Mouse (Mus musculus): ENCODE data around the gene Frmd6. TPM values are rescaled to one million over a fixed set of nuclear protein-coding genes. Genes with fewer than 3 reads are reported as not detected.

Frmd6 gene
- polyA plus RNA-seq, 1 experiment from 2014 or later = 14.4 TPM

DNA sequence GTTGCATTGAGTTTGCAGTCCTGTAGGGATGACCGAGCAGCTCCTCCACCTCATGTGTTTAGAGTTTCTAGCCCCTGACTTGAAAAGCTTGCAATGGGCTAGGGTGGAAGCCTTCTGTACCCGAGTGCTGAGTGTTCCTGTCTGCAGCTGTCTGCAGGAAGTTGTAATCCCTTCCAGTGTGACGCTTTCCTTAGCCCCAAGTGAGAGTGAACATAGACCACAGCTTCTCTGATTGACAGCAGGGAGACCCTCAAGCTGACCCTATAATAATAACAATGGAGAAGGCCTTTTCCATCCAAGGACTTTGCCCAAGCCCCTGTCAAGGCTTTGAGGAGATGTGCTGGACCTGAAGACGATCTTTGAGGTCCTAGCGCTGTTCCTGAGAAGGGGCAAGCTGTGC, 65.1 kb downstream of the Frmd6 start:
- no peak for ATAC-seq
- Histone ChIP-seq H3K27ac (no peak overlapping the region), H3K36me3 (peaks cover 11% of the 10 kb centered on the region), H3K9ac (no peak overlapping the region), H3K9me3 (no peaks in the 10 kb centered on the region), H3K4me3 (replicated peaks) (no peak overlapping the region), H3K4me2 (replicated peaks) (no peak overlapping the region), H3K4me1 (replicated peaks) (no peaks in the 10 kb centered on the region), H3K27me3 (replicated peaks) (no peaks in the 10 kb centered on the region)
- 81% methylated on average over 5 of the region's 5 CpGs for WGBS

DNA sequence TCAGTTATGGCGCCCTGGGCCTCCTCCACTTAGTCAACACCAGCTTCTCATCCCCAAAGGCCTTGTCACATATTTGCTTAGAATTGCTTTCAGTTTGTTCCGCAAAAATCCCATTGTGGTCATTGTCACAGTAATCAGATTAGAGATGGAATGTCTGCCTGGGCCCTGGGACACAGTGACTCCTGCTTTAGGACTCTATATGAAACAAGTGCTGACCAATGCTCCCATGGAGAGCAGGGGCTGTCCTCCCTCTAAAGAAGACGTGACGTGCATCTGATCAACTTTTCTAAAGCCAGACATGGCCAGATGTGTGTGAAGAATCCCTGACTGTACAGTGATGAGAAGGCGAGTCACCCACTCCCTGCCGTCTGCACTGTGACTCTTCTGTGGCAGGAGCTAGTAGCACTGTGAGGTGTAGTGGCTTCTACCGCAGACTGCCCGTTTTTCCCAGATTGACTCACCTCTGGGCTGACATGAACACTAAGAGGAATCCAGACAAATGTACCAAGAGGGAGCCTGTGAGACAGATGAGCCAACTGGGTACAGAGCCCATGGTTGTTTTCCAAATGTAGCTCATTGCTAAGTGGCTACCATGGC, 65.7 kb downstream of the Frmd6 start:
- H3K36me3 ChIP-seq = peaks cover 11% of the 10 kb centered on the region
- H3K27me3 ChIP-seq (replicated peaks) = no peaks in the 10 kb centered on the region
- H3K4me2 ChIP-seq (replicated peaks) = no peak overlapping the region
- ATAC-seq = no peak
- no peak overlapping the region for H3K27ac ChIP-seq
- H3K9ac ChIP-seq = no peak overlapping the region
- H3K4me3 ChIP-seq (replicated peaks) = no peak overlapping the region
- no peaks in the 10 kb centered on the region for H3K9me3 ChIP-seq
- H3K4me1 ChIP-seq (replicated peaks) = no peaks in the 10 kb centered on the region
- 84% methylated on average over 8 of the region's 8 CpGs for WGBS

DNA sequence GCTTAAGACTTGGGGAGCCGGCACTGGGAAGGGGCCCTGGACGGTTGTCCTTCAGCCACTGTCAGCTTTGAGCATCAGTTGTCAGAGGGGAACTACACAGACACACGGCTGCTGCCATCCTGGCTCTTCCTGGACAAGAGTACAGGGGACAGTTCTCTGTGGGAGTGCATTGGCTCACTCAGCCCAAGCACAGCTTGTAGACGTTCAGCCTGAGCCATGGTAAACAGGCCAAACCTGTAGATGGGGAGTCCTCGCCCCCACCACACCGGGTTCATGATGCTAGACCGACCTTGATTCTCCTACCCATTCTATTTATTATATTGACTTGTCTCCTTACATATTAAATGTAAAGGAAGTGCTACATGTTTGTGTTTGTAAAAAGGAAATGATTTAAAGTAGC, 70.0 kb downstream of the Frmd6 start:
- H3K9me3 ChIP-seq = no peaks in the 10 kb centered on the region
- no peak overlapping the region for H3K4me3 ChIP-seq (replicated peaks)
- H3K27me3 ChIP-seq (replicated peaks) = no peaks in the 10 kb centered on the region
- H3K9ac ChIP-seq = no peak overlapping the region
- H3K4me2 ChIP-seq (replicated peaks) = no peak overlapping the region
- H3K27ac ChIP-seq = no peak overlapping the region
- H3K4me1 ChIP-seq (replicated peaks) = no peaks in the 10 kb centered on the region
- 92% methylated on average over 7 of the region's 7 CpGs for whole genome bisulfite sequencing
- ATAC-seq = no peak
- peaks cover 13% of the 10 kb centered on the region for H3K36me3 ChIP-seq

DNA sequence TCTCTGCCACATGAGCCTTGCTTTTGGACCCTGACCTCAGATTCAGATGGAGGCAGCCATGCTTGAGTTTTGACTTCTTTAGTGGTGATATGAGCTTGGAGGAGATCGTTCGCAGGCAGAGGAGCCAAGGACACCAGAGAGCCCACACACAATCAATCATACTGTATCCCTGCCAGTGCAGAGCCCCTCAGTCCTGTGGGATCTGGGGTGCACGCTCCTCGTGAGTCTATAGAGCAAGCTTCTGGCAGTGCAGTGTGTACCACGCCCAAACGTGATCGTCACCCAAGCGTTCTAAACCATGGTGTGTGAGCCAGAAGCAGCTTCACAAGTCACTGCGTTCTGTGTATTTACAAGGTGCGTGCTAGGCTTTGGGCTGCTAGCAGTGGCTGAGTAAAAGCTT, 70.8 kb downstream of the Frmd6 start:
- Histone ChIP-seq H3K4me3 (replicated peaks) (no peak overlapping the region), H3K9ac (no peak overlapping the region), H3K27me3 (replicated peaks) (no peaks in the 10 kb centered on the region), H3K4me1 (replicated peaks) (no peaks in the 10 kb centered on the region), H3K4me2 (replicated peaks) (no peak overlapping the region), H3K27ac (no peak overlapping the region), H3K36me3 (peaks cover 13% of the 10 kb centered on the region), H3K9me3 (no peaks in the 10 kb centered on the region)
- 80% methylated on average over 10 of the region's 10 CpGs for WGBS
- ATAC-seq = no peak

DNA sequence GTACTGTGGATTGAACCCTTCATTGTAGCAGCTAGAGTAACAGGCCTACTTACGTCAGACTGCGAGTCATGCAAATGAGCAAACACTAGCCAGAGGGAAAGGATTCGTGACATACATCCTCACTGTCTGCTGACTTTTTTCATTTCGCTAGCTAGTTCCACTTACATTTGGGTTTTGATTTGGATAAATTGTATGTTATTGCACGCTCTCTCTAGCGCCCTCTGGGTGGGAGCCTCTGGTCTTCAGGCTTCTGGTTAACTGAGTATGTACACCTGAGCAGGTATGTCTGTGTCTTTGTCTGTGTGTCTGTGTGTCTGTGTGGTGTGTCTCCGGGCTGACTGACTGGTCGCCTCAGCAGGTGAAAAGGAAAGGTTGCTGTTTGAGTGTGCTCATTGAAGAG, 72.1 kb downstream of the Frmd6 start:
- H3K27me3 ChIP-seq (replicated peaks) = no peaks in the 10 kb centered on the region
- WGBS = 88% methylated on average over 8 of the region's 8 CpGs

DNA sequence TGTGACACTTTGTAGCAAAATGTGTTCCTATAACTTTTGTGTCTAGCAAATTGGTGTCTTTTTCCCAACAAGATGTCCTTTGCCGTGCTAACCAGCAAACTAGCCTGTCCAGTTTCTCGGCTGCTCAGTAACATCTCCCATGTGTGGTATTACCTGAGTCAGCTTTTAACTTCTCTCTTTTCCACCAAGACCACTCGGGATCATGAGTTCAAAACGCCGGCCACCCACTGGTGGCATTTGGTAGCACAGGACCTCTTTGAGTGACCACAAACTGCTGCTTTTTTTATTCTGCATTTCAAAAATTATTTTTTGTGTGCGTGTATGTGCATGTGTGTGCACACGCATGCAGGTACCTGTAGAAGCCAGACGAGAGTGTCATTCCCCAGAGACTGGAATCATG, 73.1 kb downstream of the Frmd6 start:
- no peaks in the 10 kb centered on the region for H3K9me3 ChIP-seq
- H3K9ac ChIP-seq = no peak overlapping the region
- H3K36me3 ChIP-seq = 0 out of 2 replicates have a peak, but pooled peaks cover 11% of the 10 kb centered on the region
- no peak overlapping the region for H3K27ac ChIP-seq
- H3K4me1 ChIP-seq (replicated peaks) = no peaks in the 10 kb centered on the region
- WGBS = 85% methylated on average over 8 of the region's 8 CpGs
- H3K27me3 ChIP-seq (replicated peaks) = no peaks in the 10 kb centered on the region
- ATAC-seq = no peak
- no peak overlapping the region for H3K4me3 ChIP-seq (replicated peaks)
- no peak overlapping the region for H3K4me2 ChIP-seq (replicated peaks)

More for the DNA sequence above, 72.1 kb downstream of the Frmd6 start:
- no peak overlapping the region for H3K27ac ChIP-seq
- H3K9ac ChIP-seq = no peak overlapping the region
- no peak overlapping the region for H3K4me2 ChIP-seq (replicated peaks)
- ATAC-seq = no peak
- no peak overlapping the region for H3K4me3 ChIP-seq (replicated peaks)
- 0 out of 2 replicates have a peak, but pooled peaks cover 8% of the 10 kb centered on the region for H3K36me3 ChIP-seq
- no peaks in the 10 kb centered on the region for H3K9me3 ChIP-seq
- H3K4me1 ChIP-seq (replicated peaks) = no peaks in the 10 kb centered on the region

DNA sequence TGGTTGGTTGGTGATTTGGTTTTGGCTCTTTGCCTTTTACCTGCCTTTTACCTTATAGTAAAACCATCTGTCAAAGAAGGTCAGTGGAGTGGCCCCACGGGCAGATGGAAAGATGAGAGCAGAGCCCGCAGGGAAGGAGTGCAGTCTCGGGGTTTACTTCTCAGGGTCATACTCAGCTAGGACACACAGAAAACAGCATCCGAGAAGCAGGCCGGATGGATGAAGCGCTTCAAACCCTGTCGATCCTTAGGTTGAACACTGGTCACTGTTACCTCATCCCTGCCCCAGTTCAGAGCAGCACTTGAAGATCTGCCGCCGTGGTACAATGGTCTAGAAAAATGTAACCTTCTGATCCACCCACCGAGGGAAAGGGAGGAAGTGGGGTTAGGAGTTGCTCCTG, 79.2 kb downstream of the Frmd6 start:
- Histone ChIP-seq H3K36me3 (0 out of 2 replicates have a peak, but pooled peaks cover 3% of the 10 kb centered on the region), H3K27ac (no peak overlapping the region), H3K27me3 (replicated peaks) (no peaks in the 10 kb centered on the region), H3K9ac (no peak overlapping the region), H3K4me1 (replicated peaks) (no peaks in the 10 kb centered on the region), H3K4me3 (replicated peaks) (no peak overlapping the region), H3K4me2 (replicated peaks) (no peak overlapping the region), H3K9me3 (no peaks in the 10 kb centered on the region)
- 91% methylated on average over 10 of the region's 10 CpGs for WGBS
- ATAC-seq = no peak

DNA sequence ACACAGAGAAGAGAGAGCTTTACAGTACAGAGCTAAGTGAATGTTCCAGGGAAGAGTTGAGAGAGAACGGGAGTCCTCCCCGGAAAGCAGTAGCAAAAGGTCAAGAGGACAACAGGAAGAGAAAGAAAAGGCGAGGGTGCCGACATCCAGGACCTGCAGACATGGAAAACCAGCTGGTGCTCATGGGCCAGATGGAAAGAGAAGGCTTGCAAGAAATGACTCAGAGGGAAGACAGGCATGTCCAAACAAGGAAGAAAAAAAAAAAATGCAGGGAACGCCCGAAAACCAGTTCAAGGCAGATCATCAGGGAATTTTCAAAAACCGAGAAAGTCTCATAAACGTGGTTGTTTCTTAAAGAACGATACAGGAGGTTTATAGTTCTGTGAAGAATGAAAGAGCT, 81.6 kb downstream of the Frmd6 start:
- H3K27ac ChIP-seq = no peak overlapping the region
- 0 out of 2 replicates have a peak, but pooled peaks cover 3% of the 10 kb centered on the region for H3K36me3 ChIP-seq
- 57% methylated on average over 9 of the region's 9 CpGs for WGBS
- no peak overlapping the region for H3K9ac ChIP-seq
- H3K27me3 ChIP-seq (replicated peaks) = no peaks in the 10 kb centered on the region
- no peaks in the 10 kb centered on the region for H3K9me3 ChIP-seq
- H3K4me1 ChIP-seq (replicated peaks) = no peaks in the 10 kb centered on the region
- H3K4me2 ChIP-seq (replicated peaks) = no peak overlapping the region
- H3K4me3 ChIP-seq (replicated peaks) = no peak overlapping the region
- no peak for ATAC-seq

DNA sequence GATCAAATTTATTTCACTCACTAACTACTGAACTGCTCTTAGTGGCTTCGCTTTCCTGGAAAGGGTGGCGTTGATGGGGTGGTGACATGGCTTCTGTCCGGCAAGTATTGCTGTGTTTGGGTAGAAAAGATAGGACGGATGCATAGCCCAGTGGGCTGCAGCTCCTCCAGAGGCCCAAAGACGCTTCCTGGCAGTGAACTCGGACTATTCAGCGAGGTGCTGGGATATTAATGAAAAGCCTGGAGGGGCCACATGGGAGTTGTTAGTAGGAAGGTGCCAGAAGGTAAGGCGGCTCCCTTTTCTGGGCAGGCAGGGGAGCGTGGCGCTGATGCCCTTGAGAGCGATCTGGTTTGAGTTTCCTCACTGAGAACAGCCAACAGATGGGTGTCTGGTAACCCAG, 82.3 kb downstream of the Frmd6 start:
- H3K27ac ChIP-seq = no peak overlapping the region
- H3K9ac ChIP-seq = no peak overlapping the region
- 88% methylated on average over 11 of the region's 11 CpGs for WGBS

DNA sequence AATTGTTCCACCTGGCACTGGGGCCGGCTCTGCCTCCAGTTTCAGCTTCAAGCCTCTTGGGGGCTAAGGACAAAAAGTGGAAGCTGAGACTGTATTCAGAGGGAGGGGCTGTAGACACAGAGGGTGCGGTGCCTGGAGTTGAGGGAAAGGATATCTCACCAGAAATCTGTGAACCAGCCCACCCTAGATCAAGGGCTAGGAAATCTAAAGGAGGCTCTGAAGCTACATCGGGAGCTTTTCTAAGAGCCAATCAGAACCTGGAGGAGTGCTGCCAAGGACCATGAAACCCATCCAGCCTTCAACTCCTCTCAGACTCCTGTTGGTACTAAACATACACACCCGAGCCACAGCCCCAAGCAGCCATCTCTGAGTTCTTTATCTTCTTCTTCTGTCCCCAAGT, 82.8 kb downstream of the Frmd6 start:
- 83% methylated on average over 4 of the region's 4 CpGs for WGBS
- Histone ChIP-seq H3K4me3 (replicated peaks) (no peak overlapping the region), H3K27ac (no peak overlapping the region), H3K36me3 (0 out of 2 replicates have a peak, but pooled peaks cover under 1% of the 10 kb centered on the region), H3K9ac (no peak overlapping the region), H3K27me3 (replicated peaks) (no peaks in the 10 kb centered on the region), H3K4me1 (replicated peaks) (no peaks in the 10 kb centered on the region), H3K9me3 (no peaks in the 10 kb centered on the region), H3K4me2 (replicated peaks) (no peak overlapping the region)
- ATAC-seq = no peak

More for the DNA sequence above, 82.3 kb downstream of the Frmd6 start:
- Histone ChIP-seq H3K4me2 (replicated peaks) (no peak overlapping the region), H3K9me3 (no peaks in the 10 kb centered on the region), H3K36me3 (0 out of 2 replicates have a peak, but pooled peaks cover 3% of the 10 kb centered on the region), H3K27me3 (replicated peaks) (no peaks in the 10 kb centered on the region), H3K4me1 (replicated peaks) (no peaks in the 10 kb centered on the region), H3K4me3 (replicated peaks) (no peak overlapping the region)
- ATAC-seq = no peak

DNA sequence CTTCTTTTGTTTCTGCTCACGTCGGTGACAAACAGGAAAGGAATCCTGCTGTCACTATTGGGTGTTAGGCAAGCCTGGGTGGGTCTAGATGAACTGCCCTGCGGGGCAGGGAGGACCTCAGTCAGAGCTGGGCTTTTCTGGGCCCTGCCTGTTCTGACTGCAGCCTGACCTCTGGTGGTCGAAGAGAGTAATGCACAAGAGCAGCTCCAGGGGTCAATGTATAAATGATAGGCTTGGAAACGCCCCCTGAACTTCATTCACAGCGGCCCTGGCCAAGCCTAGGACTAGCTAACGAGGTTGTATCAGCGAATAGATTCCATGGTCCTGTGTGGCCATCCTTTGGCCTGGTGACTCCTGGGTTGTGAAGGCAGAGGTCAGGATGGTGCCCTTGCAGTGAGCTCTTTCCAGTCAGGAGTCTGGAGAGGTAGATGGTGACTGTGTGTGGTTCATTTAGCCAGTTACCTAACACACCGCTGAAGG, 85.0 kb downstream of the Frmd6 start:
- Histone ChIP-seq H3K27me3 (replicated peaks) (no peaks in the 10 kb centered on the region), H3K4me3 (replicated peaks) (no peak overlapping the region), H3K9me3 (no peaks in the 10 kb centered on the region), H3K36me3 (no peaks in the 10 kb centered on the region), H3K27ac (no peak overlapping the region), H3K9ac (no peak overlapping the region), H3K4me2 (replicated peaks) (no peak overlapping the region), H3K4me1 (replicated peaks) (no peaks in the 10 kb centered on the region)
- WGBS = 14% methylated on average over 9 of the region's 9 CpGs
- ATAC-seq = peak; percentile 72

DNA sequence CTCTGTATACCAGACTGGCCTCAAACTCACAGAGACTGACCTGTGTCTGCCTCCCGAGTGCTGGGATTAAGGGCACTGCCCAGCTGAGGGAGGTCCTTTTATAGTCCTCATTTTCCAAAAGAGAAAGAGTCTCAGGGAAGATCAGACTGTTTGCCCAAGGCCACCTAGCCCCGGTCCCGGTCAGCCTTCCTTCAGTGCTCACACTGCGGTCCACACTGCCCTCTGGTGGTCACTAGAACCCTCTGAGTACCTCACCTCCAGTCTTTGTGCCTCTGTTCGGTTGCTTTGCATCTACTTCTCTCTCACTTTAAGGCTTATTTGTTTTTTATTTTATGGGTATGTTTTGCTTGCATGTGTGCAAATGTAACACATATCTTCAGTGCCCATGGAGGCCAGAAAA, 85.7 kb downstream of the Frmd6 start:
- ATAC-seq = peak; percentile 76
- H3K27me3 ChIP-seq (replicated peaks) = no peaks in the 10 kb centered on the region

DNA sequence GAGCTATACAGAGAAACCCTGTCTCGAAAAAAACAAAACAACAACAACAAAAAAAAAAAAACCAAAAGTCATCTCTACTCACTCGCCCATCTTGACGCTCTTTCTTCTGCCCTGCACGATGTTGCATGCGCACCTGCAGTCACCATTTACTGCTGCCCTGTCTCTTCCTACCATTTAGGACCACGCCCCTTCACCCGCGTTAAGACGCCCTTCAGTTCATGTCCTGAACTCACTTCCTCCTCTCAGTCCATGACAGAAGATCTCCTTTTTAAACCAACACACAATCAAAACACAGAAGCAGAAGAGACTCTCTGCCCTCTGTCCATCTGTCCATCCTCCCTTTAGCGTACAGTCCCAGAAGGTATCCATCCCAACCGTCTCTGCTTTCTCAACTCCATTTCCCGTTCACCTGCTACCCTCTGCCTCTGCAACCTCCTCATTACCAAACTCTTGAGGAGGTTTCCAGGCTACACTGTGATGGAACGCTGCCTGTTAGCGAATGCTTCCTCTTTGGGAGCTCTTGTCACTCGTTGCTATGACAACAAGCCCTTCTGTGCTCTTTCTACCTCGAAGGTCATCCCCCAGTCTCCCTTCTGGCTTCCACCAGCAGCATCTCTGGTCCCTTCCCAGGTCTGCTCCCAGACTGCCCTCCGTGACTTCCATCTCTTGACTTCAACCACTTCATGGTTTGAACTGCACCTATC, 86.5 kb downstream of the Frmd6 start:
- Histone ChIP-seq H3K9ac (no peak overlapping the region), H3K4me1 (replicated peaks) (no peaks in the 10 kb centered on the region), H3K4me2 (replicated peaks) (no peak overlapping the region), H3K9me3 (no peaks in the 10 kb centered on the region), H3K4me3 (replicated peaks) (no peak overlapping the region), H3K27me3 (replicated peaks) (no peaks in the 10 kb centered on the region), H3K36me3 (no peaks in the 10 kb centered on the region), H3K27ac (no peak overlapping the region)
- ATAC-seq = no peak
- WGBS = 72% methylated on average over 17 of the region's 17 CpGs

More for the DNA sequence above, 85.7 kb downstream of the Frmd6 start:
- no peak overlapping the region for H3K27ac ChIP-seq
- no peaks in the 10 kb centered on the region for H3K9me3 ChIP-seq
- H3K9ac ChIP-seq = no peak overlapping the region
- 6% methylated on average over 5 of the region's 5 CpGs for WGBS
- H3K4me1 ChIP-seq (replicated peaks) = no peaks in the 10 kb centered on the region
- H3K4me2 ChIP-seq (replicated peaks) = no peak overlapping the region
- no peaks in the 10 kb centered on the region for H3K36me3 ChIP-seq
- no peak overlapping the region for H3K4me3 ChIP-seq (replicated peaks)

Measured in intestine, embryonic 15.5 days (tissue).